Mouse (Mus musculus): Measurements from ENCODE around the gene Hist1h3d. TPM values are rescaled to one million over a fixed set of nuclear protein-coding genes. Genes with fewer than 3 reads are reported as not detected.
"Not testable (repeated sequence)": the region's sequence is repeated elsewhere in the genome, so short reads cannot be mapped to it uniquely, and the experiment has no call there.

Gene Hist1h3d
- polyA plus RNA-seq, 1 experiment from 2014 or later, result 6.6 TPM

GRCm38 (mm10) chr13:23546694-23547093 is 28.9 kb upstream of the Hist1h3d start:
- no peaks in the 10 kb centered on the region for H3K27me3 ChIP-seq
- H3K4me2 ChIP-seq, result no peak overlapping the region
- peaks cover 17% of the 10 kb centered on the region for H3K4me1 ChIP-seq
- 81% methylated on average over 5 of the region's 5 CpGs for WGBS
- H3K36me3 ChIP-seq (replicated peaks), result no peaks in the 10 kb centered on the region
- no peak for ATAC-seq (ENCODE audit: low FRiP score)
- H3K27ac ChIP-seq, result peak overlapping the region; percentile 14
- H3K9ac ChIP-seq, result no peak overlapping the region
- no peak overlapping the region for H3K4me3 ChIP-seq (replicated peaks)
- H3K9me3 ChIP-seq, result no peaks in the 10 kb centered on the region

GRCm38 (mm10) chr13:23550761-23551145 is 24.8 kb upstream of the Hist1h3d start:
- Histone ChIP-seq H3K27ac (peak overlapping the region; percentile 94), H3K4me1 (peaks cover 18% of the 10 kb centered on the region; the same call in 1 of the 2 replicates), H3K4me2 (peak overlapping the region; percentile 58), H3K9ac (peak overlapping the region; percentile 67), H3K36me3 (replicated peaks) (no peaks in the 10 kb centered on the region), H3K27me3 (no peaks in the 10 kb centered on the region), H3K4me3 (replicated peaks) (peak overlapping the region; percentile 45), H3K9me3 (no peaks in the 10 kb centered on the region)
- no peak for ATAC-seq (ENCODE audit: low FRiP score)
- WGBS, result 7% methylated on average over 3 of the region's 3 CpGs

- peak; percentile 84 for ATAC-seq (ENCODE audit: low FRiP score)
- WGBS, result under 1% methylated on average over 47 of the region's 47 CpGs
- Histone ChIP-seq H3K4me2 (peak within 1 kb of the TSS; percentile 58), H3K4me1 (peaks cover 18% of the 10 kb centered on the region), H3K9ac (peak within 1 kb of the TSS; percentile 67), H3K4me3 (replicated peaks) (peak within 1 kb of the TSS; percentile 45), H3K27ac (peak within 1 kb of the TSS; percentile 94)
- not testable (repeated sequence) for H3K27me3 ChIP-seq; H3K9me3 ChIP-seq; H3K36me3 ChIP-seq (replicated peaks)
These were observed 24.3 kb upstream of the Hist1h3d start, which contains the start of gene Hist1h4f for GRCm38 (mm10) chr13:23551146-23551834. Hist1h4f (minus strand) TSS chr13:23551648.

- H3K9ac ChIP-seq, result 0 out of 2 replicates have a peak overlapping the region, but pooled peaks have one; percentile 67
These were observed 23.3 kb upstream of the Hist1h3d start for GRCm38 (mm10) chr13:23551931-23552914.

GRCm38 (mm10) chr13:23552962-23553361 is 22.6 kb upstream of the Hist1h3d start, which contains the start of gene Hist1h1d:
Hist1h1d (plus strand) TSS chr13:23553262.
- Histone ChIP-seq H3K4me2 (peak within 1 kb of the TSS; percentile 93), H3K27ac (peak within 1 kb of the TSS; percentile 99), H3K4me1 (peaks cover 23% of the 10 kb centered on the region), H3K9me3 (no peaks in the 10 kb centered on the region), H3K9ac (no peak within 1 kb of the TSS), H3K36me3 (replicated peaks) (no peaks in the 10 kb centered on the region), H3K27me3 (no peaks in the 10 kb centered on the region), H3K4me3 (replicated peaks) (no peak within 1 kb of the TSS)
- ATAC-seq (ENCODE audit: low FRiP score), result no peak

More at GRCm38 (mm10) chr13:23551931-23552914, 23.3 kb upstream of the Hist1h3d start:
- H3K27ac ChIP-seq, result peak overlapping the region; percentile 94
- ATAC-seq (ENCODE audit: low FRiP score), result no peak
- peaks cover 23% of the 10 kb centered on the region for H3K4me1 ChIP-seq
- no peaks in the 10 kb centered on the region for H3K9me3 ChIP-seq
- peak overlapping the region; percentile 45 for H3K4me3 ChIP-seq (replicated peaks)
- H3K36me3 ChIP-seq (replicated peaks), result no peaks in the 10 kb centered on the region
- no peaks in the 10 kb centered on the region for H3K27me3 ChIP-seq
- H3K4me2 ChIP-seq, result peak overlapping the region; percentile 58
- 46% methylated on average over 8 of the region's 8 CpGs for WGBS

- WGBS, result 26% methylated on average over 9 of the region's 9 CpGs
- Histone ChIP-seq H3K27me3 (no peaks in the 10 kb centered on the region), H3K9me3 (no peaks in the 10 kb centered on the region), H3K36me3 (replicated peaks) (no peaks in the 10 kb centered on the region), H3K9ac (peak overlapping the region; percentile 89), H3K4me2 (peak overlapping the region; percentile 93), H3K27ac (peak overlapping the region; percentile 99), H3K4me1 (peaks cover 23% of the 10 kb centered on the region), H3K4me3 (replicated peaks) (peak overlapping the region; percentile 56)
- ATAC-seq (ENCODE audit: low FRiP score), result no peak
These were observed 21.2 kb upstream of the Hist1h3d start for GRCm38 (mm10) chr13:23554393-23554792.

GRCm38 (mm10) chr13:23554925-23555838 is 20.4 kb upstream of the Hist1h3d start:
- Histone ChIP-seq H3K4me2 (peak overlapping the region; percentile 93), H3K27me3 (no peaks in the 10 kb centered on the region), H3K4me3 (replicated peaks) (peak overlapping the region; percentile 56), H3K27ac (peak overlapping the region; percentile 99), H3K9me3 (no peaks in the 10 kb centered on the region), H3K36me3 (replicated peaks) (no peaks in the 10 kb centered on the region), H3K4me1 (peaks cover 23% of the 10 kb centered on the region), H3K9ac (peak overlapping the region; percentile 89)
- under 1% methylated on average over 54 of the region's 54 CpGs for WGBS
- ATAC-seq (ENCODE audit: low FRiP score), result peak; percentile 88

- H3K9me3 ChIP-seq, result no peaks in the 10 kb centered on the region
- H3K4me1 ChIP-seq, result peaks cover 18% of the 10 kb centered on the region
- H3K4me3 ChIP-seq (replicated peaks), result peak overlapping the region; percentile 56
These were observed 19.6 kb upstream of the Hist1h3d start for GRCm38 (mm10) chr13:23555839-23556416.

GRCm38 (mm10) chr13:23556906-23557305 is 18.7 kb upstream of the Hist1h3d start:
- Histone ChIP-seq H3K36me3 (replicated peaks) (no peaks in the 10 kb centered on the region), H3K27ac (0 out of 2 replicates have a peak overlapping the region, but pooled peaks have one; percentile 42), H3K4me1 (peaks cover 16% of the 10 kb centered on the region), H3K4me3 (replicated peaks) (no peak overlapping the region; the same call in 1 of the 2 replicates), H3K9me3 (no peaks in the 10 kb centered on the region), H3K4me2 (peak overlapping the region; percentile 93), H3K9ac (no peak overlapping the region), H3K27me3 (no peaks in the 10 kb centered on the region)
- WGBS, result 73% methylated on average over 3 of the region's 3 CpGs
- ATAC-seq (ENCODE audit: low FRiP score), result no peak

More at GRCm38 (mm10) chr13:23555839-23556416, 19.6 kb upstream of the Hist1h3d start:
- peak overlapping the region; percentile 99 for H3K27ac ChIP-seq
- peak overlapping the region; percentile 89 for H3K9ac ChIP-seq
- peak overlapping the region; percentile 93 for H3K4me2 ChIP-seq
- H3K36me3 ChIP-seq (replicated peaks), result no peaks in the 10 kb centered on the region
- ATAC-seq (ENCODE audit: low FRiP score), result peak; percentile 82
- no peaks in the 10 kb centered on the region for H3K27me3 ChIP-seq
- WGBS, result under 1% methylated on average over 18 of the region's 18 CpGs

- not testable (repeated sequence) for ATAC-seq (ENCODE audit: low FRiP score); H3K9me3 ChIP-seq; H3K4me1 ChIP-seq; H3K36me3 ChIP-seq (replicated peaks); H3K27me3 ChIP-seq; H3K4me3 ChIP-seq (replicated peaks); H3K9ac ChIP-seq
- Histone ChIP-seq H3K4me2 (peak overlapping the region; percentile 30), H3K27ac (peak overlapping the region; percentile 73; the same call in 1 of the 2 replicates)
- WGBS, result 24% methylated on average over 2 of the region's 2 CpGs
These were observed 14.9 kb upstream of the Hist1h3d start for GRCm38 (mm10) chr13:23560699-23561098.

- H3K36me3 ChIP-seq (replicated peaks); H3K9me3 ChIP-seq; ATAC-seq (ENCODE audit: low FRiP score); H3K4me1 ChIP-seq; H3K27me3 ChIP-seq: not testable (repeated sequence)
- peak overlapping the region; percentile 63 for H3K9ac ChIP-seq
- H3K27ac ChIP-seq, result peak overlapping the region; percentile 99
- H3K4me3 ChIP-seq (replicated peaks), result peak overlapping the region; percentile 44
- 0% methylated on average over 2 of the region's 5 CpGs for WGBS
- H3K4me2 ChIP-seq, result peak overlapping the region; percentile 64
These were observed 14.1 kb upstream of the Hist1h3d start for GRCm38 (mm10) chr13:23561531-23561882.
